Mouse (Mus musculus): Measurements from ENCODE around the gene Tmem233. TPM values are rescaled to one million over a fixed set of nuclear protein-coding genes. Genes with fewer than 3 reads are reported as not detected.

Tmem233 gene
- polyA plus RNA-seq, 1 experiment from 2014 or later, result not detected

Other genes with a start within 250 kb of the Tmem233 start
- gene Cit, start 238.0 kb downstream of the Tmem233 start, polyA plus RNA-seq (2015; fragmentation: Nextera tagmentation; extraction: Ambion mirVana), result 25.7 and 26.2 TPM in 2 replicates
- 68.4 and 69.9 TPM in 2 replicates for gene Prkab1, start 58.7 kb downstream of the Tmem233 start, polyA plus RNA-seq (2015; fragmentation: Nextera tagmentation; extraction: Ambion mirVana)
- 1.7 and 1.8 TPM in 2 replicates for gene Ccdc60, start 205.7 kb upstream of the Tmem233 start, polyA plus RNA-seq (2015; fragmentation: Nextera tagmentation; extraction: Ambion mirVana)

Data from intestine, embryonic 15.5 days (tissue).